Mouse (Mus musculus) CH12F3 (cell line): ENCODE results near the gene Rev1.

Experiments
- in situ Hi-C: fragments of 300-500 bp; cut with MboI; formaldehyde crosslinking; loops from 2 replicates; pipeline ENCODE4 v1.14.3; 2020; ENCODE audit warnings: low sequenced_read_pairs

Rev1 gene

DNA sequence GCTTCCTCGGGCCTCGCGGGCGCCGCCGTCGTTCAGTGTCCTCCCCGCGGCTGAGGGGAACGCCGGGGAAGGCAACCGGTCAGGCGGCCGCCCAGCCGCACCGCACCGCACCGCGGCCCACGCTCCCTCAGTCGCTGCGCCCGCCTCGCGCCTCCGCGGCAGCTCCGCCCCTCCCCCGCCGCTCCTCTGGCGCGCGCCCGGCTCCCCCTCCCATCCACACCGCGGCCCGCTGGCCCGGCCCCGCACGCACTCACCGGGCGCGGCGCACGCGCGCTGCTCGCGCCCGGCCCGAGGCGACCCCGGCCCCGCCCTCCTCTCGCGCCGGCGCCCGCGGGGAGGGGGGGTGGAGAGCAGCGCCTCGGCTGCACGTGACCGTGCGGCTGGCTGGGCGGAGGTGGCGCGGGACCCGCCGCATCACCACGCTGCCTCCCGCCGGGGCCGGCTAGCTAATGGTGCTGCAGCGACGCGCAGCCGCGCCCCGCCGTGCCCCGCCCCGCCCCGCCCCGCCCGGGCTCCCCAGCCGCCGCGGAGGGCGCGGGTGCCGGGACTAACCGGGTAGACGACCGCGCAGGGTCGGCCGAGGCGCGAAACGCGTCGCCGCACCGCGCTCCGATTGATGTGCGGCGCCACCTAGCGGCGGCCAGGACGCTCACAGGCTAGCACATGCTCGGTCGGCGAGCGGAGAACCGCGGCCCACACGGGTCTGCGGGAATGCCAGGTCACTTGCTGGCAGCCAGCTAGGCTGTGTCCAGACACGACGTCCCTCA lies at the start of gene Rev1:
TSS of gene Rev1 (minus strand) at position 301 of the 767 bp plus-strand sequence.
- in situ Hi-C loops: no loop called here

DNA sequence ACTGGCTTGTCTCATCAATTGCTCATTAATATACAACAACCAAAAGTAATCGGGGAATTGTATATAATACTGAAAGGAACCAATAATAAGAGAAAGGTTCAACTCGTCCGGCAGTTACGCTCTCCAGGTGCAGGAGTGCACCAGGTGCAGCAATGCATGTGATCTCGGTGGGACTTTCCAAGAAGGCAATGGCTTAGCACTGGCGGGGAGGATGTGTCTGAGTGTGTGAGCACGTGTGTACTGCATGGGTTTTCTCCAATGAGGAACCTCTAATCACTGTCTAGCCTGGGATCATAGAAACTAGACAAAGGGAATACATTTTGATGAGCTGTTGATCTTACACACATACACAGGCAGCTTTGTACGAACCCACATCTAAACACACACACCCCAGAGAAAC lies 49.3 kb upstream of the Rev1 start:
- in situ Hi-C loops: no loop called here

DNA sequence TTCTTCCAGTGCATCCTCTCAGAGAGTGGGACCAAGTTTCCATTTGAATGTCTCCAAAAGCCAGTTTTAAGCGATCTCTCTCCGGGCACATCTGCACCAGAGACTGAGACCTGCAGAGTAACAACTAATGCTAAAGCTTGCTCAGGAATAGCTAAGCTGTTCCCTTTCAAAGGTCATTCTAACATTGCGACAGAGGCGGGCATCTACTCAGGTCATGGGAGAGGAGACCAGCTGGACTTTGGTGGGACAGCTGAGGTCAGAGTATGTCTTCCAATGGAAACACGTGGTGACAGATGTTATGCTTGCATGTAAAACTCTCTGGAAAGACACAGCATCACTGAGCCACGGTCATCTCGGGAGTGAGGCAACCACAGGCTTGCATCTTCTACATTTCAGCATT lies 46.5 kb upstream of the Rev1 start:
- in situ Hi-C loops: no loop called here

DNA sequence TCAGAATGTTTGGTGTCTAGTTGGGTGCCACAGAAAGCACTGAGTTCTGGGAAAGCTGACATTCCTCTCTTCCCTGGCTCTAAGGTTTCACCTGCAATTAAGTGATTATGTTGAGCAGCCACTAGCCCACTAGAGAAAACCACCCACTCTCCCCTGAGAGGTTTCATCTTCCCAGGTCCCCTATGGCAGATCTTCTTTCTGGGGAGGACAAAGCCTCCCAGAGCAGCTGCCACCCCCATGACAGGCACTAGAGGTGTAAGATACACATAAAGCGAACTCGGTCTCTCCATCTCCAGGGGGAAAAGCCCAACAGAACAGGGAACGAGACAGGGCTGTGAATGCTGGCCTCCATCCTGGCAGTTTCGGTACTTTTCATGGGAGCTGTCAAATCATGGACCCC lies 42.3 kb upstream of the Rev1 start:
- in situ Hi-C loops: no loop called here

- in situ Hi-C loops: no loop called here
Measured at GRCm38 (mm10) chr1:38165696-38166095, 36.1 kb upstream of the Rev1 start.

DNA sequence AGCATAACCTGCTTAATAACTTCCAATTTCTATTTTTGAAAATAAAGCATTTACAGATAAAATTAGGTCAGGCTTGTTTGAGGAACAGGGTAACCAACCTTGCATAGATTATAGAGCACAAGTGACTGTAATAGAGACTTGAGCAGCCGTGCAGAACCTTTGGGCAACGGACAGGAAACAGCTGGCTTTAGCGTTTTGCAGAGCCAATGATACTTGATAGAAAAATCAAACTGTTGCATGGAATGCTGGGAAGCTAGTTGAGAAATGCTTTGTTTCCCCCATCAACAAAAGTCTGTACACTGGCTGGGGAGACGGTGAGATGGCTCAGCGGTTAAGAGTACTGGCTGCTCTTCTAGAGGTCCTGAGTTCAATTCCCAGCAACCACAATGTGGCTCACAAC lies 20.5 kb upstream of the Rev1 start:
- in situ Hi-C loops: no loop called here

DNA sequence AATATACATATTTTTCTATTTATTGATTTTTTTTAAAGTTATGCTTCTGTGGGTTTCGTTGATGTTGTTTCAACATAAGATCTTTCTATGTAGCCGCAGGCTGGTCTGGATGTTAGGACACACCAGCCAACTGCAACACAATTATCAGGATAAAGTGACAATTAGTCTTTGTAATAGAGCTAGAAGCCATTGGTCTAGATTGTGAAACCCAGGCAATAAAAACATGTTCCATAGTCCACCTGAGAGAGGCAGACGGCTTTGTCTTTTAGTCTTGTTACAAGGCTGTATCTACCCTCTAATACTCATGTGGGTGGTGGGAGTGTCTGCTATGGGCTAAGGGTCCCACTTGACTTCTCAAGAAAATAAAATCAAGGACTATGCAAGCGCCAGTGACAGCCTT lies 16.4 kb upstream of the Rev1 start:
- in situ Hi-C loops: no loop called here

- in situ Hi-C loops: no loop called here
Measured at GRCm38 (mm10) chr1:38141371-38141770, 11.8 kb upstream of the Rev1 start.

DNA sequence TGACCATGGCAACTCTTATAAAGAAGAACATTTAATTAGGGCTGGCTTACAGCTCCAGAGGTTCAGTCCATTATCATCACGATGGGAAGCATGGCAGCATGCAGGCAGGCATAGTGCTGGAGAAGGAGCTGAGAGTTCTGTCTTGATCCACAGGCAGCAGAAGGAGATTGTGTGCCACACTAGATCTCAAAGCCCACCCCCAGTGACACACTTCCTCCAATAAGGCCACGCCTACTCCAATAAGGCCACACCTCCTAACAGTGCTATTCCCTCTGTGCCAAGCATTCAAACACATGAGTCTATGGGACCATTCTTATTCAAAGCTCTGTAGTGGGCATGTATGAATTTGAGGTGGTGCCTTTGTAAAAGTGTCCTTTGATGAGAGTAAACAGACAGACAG lies 11.3 kb upstream of the Rev1 start:
- in situ Hi-C loops: no loop called here

DNA sequence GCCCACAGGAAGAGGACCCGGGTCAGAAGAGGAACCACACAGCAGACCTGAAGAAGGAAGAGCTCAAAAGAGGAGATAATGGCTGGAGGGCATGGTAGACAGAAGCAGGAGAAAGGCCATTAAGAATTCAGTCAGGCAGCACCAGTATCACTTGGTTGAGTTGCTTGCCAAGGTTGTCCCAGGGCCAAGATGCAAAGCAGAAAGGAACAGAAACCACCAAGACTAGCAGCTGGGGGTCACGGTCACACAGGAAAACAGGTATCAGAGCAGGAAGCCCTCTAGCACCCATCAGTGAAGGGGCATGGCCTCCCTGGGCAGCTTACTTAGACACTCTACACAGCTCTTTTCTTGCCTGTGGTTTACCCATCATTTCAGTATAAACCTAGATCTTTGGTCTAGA lies 9.8 kb upstream of the Rev1 start:
- in situ Hi-C loops: no loop called here

DNA sequence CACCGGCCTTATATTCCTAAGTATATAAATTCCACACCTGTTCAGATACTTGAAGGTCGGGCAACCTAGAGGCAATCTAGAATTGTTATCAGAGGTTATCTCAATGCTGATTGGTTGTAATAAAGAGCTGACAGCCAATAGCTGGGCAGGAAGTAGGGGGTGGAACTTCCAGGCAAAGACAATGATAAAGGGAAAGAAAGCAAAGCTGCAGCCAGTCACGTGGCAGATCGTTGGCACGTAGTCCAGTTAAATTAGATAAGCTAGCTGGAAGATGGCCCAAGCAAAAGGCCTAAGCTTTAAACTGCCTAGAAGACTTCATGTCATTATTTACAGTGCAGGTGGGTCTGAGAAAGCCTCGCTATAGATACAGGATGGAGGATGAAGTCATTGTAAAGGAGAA lies 3.3 kb upstream of the Rev1 start:
- in situ Hi-C loops: no loop called here

DNA sequence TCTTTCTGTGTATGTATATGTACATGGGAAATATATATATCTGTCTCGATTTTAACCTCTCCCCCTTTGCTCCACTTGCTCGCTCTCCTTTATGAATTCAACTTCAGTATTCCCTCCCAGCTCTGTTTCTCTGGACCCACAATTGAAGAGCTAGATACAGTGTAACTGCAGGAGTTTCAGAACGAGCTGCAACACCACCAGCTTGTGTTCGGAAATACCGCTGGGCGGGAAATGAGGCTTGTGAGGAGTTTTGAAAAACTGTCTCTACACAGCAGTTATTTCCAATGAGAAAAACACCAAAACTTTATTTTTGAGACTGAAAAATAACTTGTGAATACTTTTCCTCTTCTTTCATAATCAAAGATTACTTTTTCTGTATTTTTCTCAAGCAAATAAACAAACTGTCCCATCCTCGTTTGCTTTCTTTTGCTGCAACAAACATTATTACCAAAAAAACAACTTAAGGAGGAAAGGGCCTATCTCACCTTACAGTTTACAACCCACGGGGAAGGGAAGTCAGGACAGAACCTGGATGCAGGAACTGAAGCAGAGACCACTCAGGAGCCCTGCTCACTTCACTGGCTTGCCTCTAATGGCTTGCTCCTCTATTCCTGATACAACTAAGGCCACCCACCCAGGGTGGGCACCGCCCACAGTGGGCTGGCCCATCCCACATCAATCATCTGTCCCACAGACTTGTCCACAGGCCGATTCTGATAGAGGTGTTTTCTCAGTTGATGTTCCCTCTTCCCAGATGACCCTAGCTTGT lies 1.3 kb upstream of the Rev1 start:
- in situ Hi-C loops: no loop called here

DNA sequence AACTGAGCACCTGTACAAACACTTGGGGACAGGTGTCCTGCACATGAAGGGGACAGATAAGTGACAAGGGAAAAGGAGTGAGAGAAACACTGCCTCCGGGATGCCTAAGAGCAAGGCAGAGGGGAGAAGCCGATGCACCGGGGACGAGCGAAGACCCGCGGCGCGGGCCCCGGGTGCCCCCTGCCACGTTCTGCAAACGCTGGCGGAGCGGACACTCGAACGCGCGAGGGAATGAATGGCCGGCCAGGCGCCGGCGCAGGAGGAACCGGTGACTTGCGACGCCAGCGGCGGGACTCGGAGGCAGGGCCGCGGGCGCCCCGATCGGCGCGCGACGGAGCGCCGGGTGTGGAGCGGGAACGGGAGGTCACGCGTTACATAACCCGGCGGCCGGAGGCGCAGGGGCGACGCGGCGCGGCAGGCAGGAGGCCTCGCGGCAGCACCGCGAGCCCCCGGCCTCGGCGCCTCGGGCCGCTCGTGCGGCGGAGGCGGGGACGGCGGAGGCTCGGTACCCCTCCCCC lies 623 bp downstream of the Rev1 start:
- in situ Hi-C loops: no loop called here

DNA sequence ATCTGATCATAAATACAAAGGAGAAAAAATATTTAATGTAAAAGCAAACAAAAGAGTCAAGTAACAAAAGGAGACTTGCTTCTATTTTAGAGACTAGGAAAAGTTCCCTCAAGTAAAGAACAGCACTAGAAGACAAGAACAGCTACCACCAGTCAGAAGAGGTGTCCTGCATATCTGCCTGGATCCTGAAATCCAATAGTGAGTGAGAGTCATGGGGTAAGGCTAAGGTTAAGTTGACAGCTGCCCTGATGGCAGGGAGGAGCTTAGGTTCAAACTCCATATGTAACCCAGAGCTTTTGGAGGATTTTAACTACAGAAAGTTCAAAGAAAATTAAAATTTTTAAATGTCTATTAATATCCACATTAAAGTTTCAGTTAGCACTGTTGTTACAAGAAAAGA lies 2.6 kb downstream of the Rev1 start:
- in situ Hi-C loops: no loop called here

- in situ Hi-C loops: no loop called here
Measured at GRCm38 (mm10) chr1:38126426-38126825, 3.2 kb downstream of the Rev1 start.

DNA sequence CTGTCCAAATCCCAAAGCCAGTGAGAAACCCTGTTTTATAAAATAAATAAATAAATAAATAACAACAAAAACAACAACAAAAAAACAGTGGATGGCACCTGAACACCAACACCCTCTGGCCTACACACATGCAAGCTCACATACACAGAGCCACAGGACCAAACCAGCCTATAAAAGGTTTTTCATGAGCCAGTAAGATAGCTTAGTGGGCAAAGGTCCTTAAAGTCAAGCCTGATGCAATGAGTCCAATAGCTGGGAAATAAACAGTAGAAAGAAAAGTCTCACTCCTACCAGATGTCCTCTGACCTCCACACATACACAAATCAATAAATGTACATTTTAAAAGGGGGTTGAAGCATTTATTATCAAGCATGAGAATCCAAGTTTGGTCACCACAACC lies 5.3 kb downstream of the Rev1 start:
- in situ Hi-C loops: no loop called here

DNA sequence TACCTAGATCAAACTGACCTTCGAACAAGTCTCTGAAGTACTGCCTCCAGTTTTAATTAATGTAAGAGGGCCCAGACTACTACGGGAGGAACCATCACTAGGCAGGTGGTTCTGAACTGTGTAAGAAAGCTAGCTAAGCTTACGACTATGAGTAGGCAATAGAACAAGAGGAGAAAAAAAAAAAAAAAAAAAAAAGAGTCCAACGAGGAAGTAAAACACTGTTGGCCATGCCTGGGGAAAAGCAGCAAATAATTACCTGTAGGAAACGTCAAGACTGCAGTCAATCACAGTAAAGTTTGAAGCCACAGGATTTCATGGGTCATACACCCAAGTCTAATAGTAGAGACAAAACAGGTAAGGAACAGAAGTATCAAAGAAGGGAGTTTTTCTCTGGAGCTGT lies 8.7 kb downstream of the Rev1 start:
- in situ Hi-C loops: no loop called here

- in situ Hi-C loops: no loop called here
Measured at GRCm38 (mm10) chr1:38118624-38119023, 11.0 kb downstream of the Rev1 start.

GRCm38 (mm10) chr1:38109786-38110185 lies 19.8 kb downstream of the Rev1 start:
- in situ Hi-C loops: no loop called here

DNA sequence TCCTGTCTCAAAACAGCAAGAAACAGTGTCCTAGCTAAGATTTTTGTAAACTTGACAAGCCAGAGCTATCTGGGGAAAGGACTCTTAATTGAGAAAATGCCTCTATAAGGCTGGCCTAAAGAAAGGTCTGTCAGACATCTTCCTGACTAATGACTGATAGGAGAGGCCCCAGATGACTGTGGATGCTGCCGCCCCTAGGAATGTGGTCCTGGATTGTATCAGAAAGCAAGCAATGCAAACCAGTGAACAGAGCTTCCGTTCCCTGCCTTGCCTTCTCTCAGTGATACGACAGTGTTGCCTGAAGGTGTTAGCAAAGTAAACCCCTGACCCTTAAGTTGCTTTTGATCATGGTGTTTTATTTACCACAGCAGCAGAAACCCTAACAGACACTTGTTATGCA lies 25.8 kb downstream of the Rev1 start:
- in situ Hi-C loops: no loop called here

DNA sequence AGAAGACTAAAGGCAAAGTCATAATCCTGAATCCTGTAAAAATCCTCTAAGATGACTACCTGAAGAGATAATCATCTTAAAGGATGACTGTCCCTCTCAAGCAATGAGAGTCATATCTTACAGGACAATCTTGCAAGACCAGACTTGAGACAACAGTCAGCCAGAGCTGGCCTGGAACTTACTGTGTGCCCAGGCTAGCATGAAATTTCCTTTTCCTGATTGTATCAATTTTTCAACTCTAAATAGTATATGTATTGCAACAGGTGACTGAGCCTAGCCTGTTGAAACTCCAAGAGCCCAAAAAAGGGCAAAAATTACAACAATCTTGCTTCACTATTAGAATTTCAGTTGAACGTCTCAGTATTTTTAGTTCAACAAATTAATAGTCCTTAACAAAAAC lies 26.4 kb downstream of the Rev1 start:
- in situ Hi-C loops: no loop called here

GRCm38 (mm10) chr1:38081316-38081715 lies 48.3 kb downstream of the Rev1 start:
- in situ Hi-C loops: no loop called here
